Mouse (Mus musculus) liver, adult 2 months (tissue): ENCODE results near the gene Tent5c.

ENCODE experiments used
- CTCF ChIP-seq: fragments of 200-500 bp; IDR thresholded peaks from 2 replicates; pipeline ENCODE4 v1.5.1; 2011; ENCODE audit warnings: low read depth, low read length, control low read depth
- POLR2A ChIP-seq: fragments of 200-500 bp; IDR thresholded peaks from 2 replicates; pipeline ENCODE4 v1.6.1; 2011; ENCODE audit warnings: low read length, control low read depth; ENCODE audit not compliant: insufficient read depth; ENCODE audit errors: extremely low read depth

GRCm38 (mm10) chr3:100533429-100533828 is 44.3 kb upstream of the Tent5c start:
- no peak for TF ChIP-seq CTCF
- no peak for TF ChIP-seq POLR2A
